Mouse (Mus musculus) intestine, embryonic 16.5 days (tissue): ENCODE measurements around the gene Tbc1d21. TPM values are rescaled to one million over a fixed set of nuclear protein-coding genes. Genes with fewer than 3 reads are reported as not detected.

Source experiments
- ATAC-seq: fragments of 200-750 bp; cut with Nextera tagmentation; 2 replicates; pipeline ENCODE4 v1.8.0; 2017; ENCODE audit warnings: moderate TSS enrichment, moderate library complexity
- H3K27ac ChIP-seq: fragments of 300-500 bp; sonication (generic); 2 replicates; pipeline ENCODE4 v1.5.1; 2014; ENCODE audit warnings: mild to moderate bottlenecking, low read length
- H3K27me3 ChIP-seq: fragments of 300-500 bp; sonication (generic); replicated peaks from 2 replicates; pipeline ENCODE4 v1.6.1; 2014; ENCODE audit warnings: low read length, control low read depth, mixed read lengths; ENCODE audit not compliant: control insufficient read depth, insufficient read depth
- H3K36me3 ChIP-seq: fragments of 300-500 bp; sonication (generic); 2 replicates; pipeline ENCODE4 v1.6.1; 2014; ENCODE audit warnings: low read length, control low read depth; ENCODE audit not compliant: control insufficient read depth, insufficient read depth
- H3K4me1 ChIP-seq: fragments of 300-500 bp; sonication (generic); 2 replicates; pipeline ENCODE4 v1.6.1; 2014; ENCODE audit warnings: low read length, control low read depth, mixed read lengths; ENCODE audit not compliant: control insufficient read depth, insufficient read depth
- H3K4me2 ChIP-seq: fragments of 300-500 bp; sonication (generic); 2 replicates; pipeline ENCODE4 v1.6.1; 2014; ENCODE audit warnings: low read depth, low read length, control low read depth
- H3K4me3 ChIP-seq: fragments of 300-500 bp; sonication (generic); 2 replicates; pipeline ENCODE4 v1.5.1; 2014; ENCODE audit warnings: mild to moderate bottlenecking, low read length
- H3K9ac ChIP-seq: fragments of 300-500 bp; sonication (generic); 2 replicates; pipeline ENCODE4 v1.6.1; 2014; ENCODE audit warnings: low read depth, low read length
- H3K9me3 ChIP-seq: fragments of 300-500 bp; sonication (generic); 2 replicates; pipeline ENCODE4 v1.6.1; 2016; ENCODE audit warnings: low read length, control low read depth; ENCODE audit not compliant: control insufficient read depth
- WGBS: fragments of 180-500 bp; shearing (Covaris S2); extraction: QIAGEN DNeasy Blood & Tissue Kit; methylation state at CpG from one replicate; pipeline ENCODE4 v1.1.7; 2014; 5-methylcytosine and 5-hydroxymethylcytosine counted together
- polyA plus RNA-seq: library from polyadenylated mRNA; unstranded; fragments of >200 nt; fragmentation: Nextera tagmentation; extraction: Ambion mirVana; gene quantifications from 2 replicates; pipeline ENCODE4 v1.2.1, GENCODE M21; 2015

The Tbc1d21 gene
- polyA plus RNA-seq, result not detected in 2 replicates

- 90% methylated on average over 1 of the region's 1 CpGs for WGBS
- Histone ChIP-seq H3K4me3 (no peak within 1 kb of the TSS), H3K36me3 (no peaks in the 10 kb centered on the region), H3K4me1 (no peaks in the 10 kb centered on the region), H3K9me3 (no peaks in the 10 kb centered on the region), H3K27me3 (no peaks in the 10 kb centered on the region), H3K27ac (no peak within 1 kb of the TSS), H3K9ac (no peak within 1 kb of the TSS), H3K4me2 (no peak within 1 kb of the TSS)
- no peak for ATAC-seq
Measured at GRCm38 (mm10) chr9:58370355-58370754, at the start of gene Tbc1d21. Gene Tbc1d21, minus strand, starts transcription at chr9:58370455.

- no peak overlapping the region for H3K4me3 ChIP-seq
- no peak overlapping the region for H3K9ac ChIP-seq
- H3K36me3 ChIP-seq, result no peaks in the 10 kb centered on the region
- no peaks in the 10 kb centered on the region for H3K9me3 ChIP-seq
- H3K4me1 ChIP-seq, result no peaks in the 10 kb centered on the region
- WGBS, result 75% methylated on average over 9 of the region's 9 CpGs
- no peak overlapping the region for H3K4me2 ChIP-seq
- H3K27me3 ChIP-seq, result no peaks in the 10 kb centered on the region
- ATAC-seq, result no peak
- H3K27ac ChIP-seq, result no peak overlapping the region
Measured at GRCm38 (mm10) chr9:58411556-58411955, 41.3 kb upstream of the Tbc1d21 start.

GRCm38 (mm10) chr9:58410057-58410735 is 39.9 kb upstream of the Tbc1d21 start:
- no peak for ATAC-seq
- Histone ChIP-seq H3K9me3 (no peaks in the 10 kb centered on the region), H3K4me1 (no peaks in the 10 kb centered on the region), H3K4me2 (no peak overlapping the region), H3K27me3 (no peaks in the 10 kb centered on the region), H3K27ac (no peak overlapping the region), H3K36me3 (no peaks in the 10 kb centered on the region), H3K9ac (no peak overlapping the region), H3K4me3 (no peak overlapping the region)
- 66% methylated on average over 4 of the region's 4 CpGs for WGBS

- WGBS, result 72% methylated on average over 2 of the region's 2 CpGs
- Histone ChIP-seq H3K27me3 (no peaks in the 10 kb centered on the region), H3K4me1 (peaks cover under 1% of the 10 kb centered on the region; the same call in 1 of the 2 replicates), H3K36me3 (no peaks in the 10 kb centered on the region), H3K9me3 (no peaks in the 10 kb centered on the region), H3K4me2 (no peak overlapping the region), H3K9ac (no peak overlapping the region), H3K4me3 (no peak overlapping the region), H3K27ac (no peak overlapping the region)
- ATAC-seq, result no peak
Measured at GRCm38 (mm10) chr9:58409247-58409646, 39.0 kb upstream of the Tbc1d21 start.

- no peaks in the 10 kb centered on the region for H3K27me3 ChIP-seq
- WGBS, result 46% methylated on average over 4 of the region's 4 CpGs
- H3K4me2 ChIP-seq, result no peak overlapping the region
- H3K9me3 ChIP-seq, result no peaks in the 10 kb centered on the region
- no peaks in the 10 kb centered on the region for H3K36me3 ChIP-seq
- H3K4me1 ChIP-seq, result peaks cover 2% of the 10 kb centered on the region; the same call in 1 of the 2 replicates
- ATAC-seq, result no peak
- H3K4me3 ChIP-seq, result no peak overlapping the region
- no peak overlapping the region for H3K9ac ChIP-seq
- H3K27ac ChIP-seq, result no peak overlapping the region
Measured at GRCm38 (mm10) chr9:58404412-58404811, 34.2 kb upstream of the Tbc1d21 start.

- H3K27ac ChIP-seq, result no peak overlapping the region
- no peaks in the 10 kb centered on the region for H3K9me3 ChIP-seq
- H3K9ac ChIP-seq, result no peak overlapping the region
- no peak overlapping the region for H3K4me3 ChIP-seq
- H3K4me1 ChIP-seq, result peaks cover 2% of the 10 kb centered on the region; the same call in 1 of the 2 replicates
- H3K36me3 ChIP-seq, result no peaks in the 10 kb centered on the region
- WGBS, result 81% methylated on average over 6 of the region's 6 CpGs
- H3K4me2 ChIP-seq, result no peak overlapping the region
- H3K27me3 ChIP-seq, result no peaks in the 10 kb centered on the region
- ATAC-seq, result no peak
Measured at GRCm38 (mm10) chr9:58401371-58402082, 31.3 kb upstream of the Tbc1d21 start.

GRCm38 (mm10) chr9:58399609-58400008 is 29.4 kb upstream of the Tbc1d21 start:
- Histone ChIP-seq H3K27ac (no peak overlapping the region), H3K9me3 (no peaks in the 10 kb centered on the region), H3K36me3 (no peaks in the 10 kb centered on the region), H3K4me1 (peaks cover 2% of the 10 kb centered on the region; the same call in 1 of the 2 replicates), H3K27me3 (no peaks in the 10 kb centered on the region), H3K4me3 (no peak overlapping the region), H3K9ac (no peak overlapping the region), H3K4me2 (no peak overlapping the region)
- ATAC-seq, result no peak
- 21% methylated on average over 5 of the region's 5 CpGs for WGBS

- no peaks in the 10 kb centered on the region for H3K9me3 ChIP-seq
- H3K36me3 ChIP-seq, result no peaks in the 10 kb centered on the region
- no peak overlapping the region for H3K4me2 ChIP-seq
- H3K27me3 ChIP-seq, result no peaks in the 10 kb centered on the region
- H3K4me3 ChIP-seq, result no peak overlapping the region
- 83% methylated on average over 8 of the region's 8 CpGs for WGBS
- ATAC-seq, result no peak
- H3K27ac ChIP-seq, result no peak overlapping the region
- H3K9ac ChIP-seq, result no peak overlapping the region
- H3K4me1 ChIP-seq, result no peaks in the 10 kb centered on the region
Measured at GRCm38 (mm10) chr9:58394605-58395004, 24.4 kb upstream of the Tbc1d21 start.

- Histone ChIP-seq H3K4me2 (no peak overlapping the region), H3K27me3 (no peaks in the 10 kb centered on the region), H3K4me3 (no peak overlapping the region), H3K9ac (no peak overlapping the region), H3K4me1 (no peaks in the 10 kb centered on the region), H3K36me3 (no peaks in the 10 kb centered on the region), H3K9me3 (no peaks in the 10 kb centered on the region), H3K27ac (no peak overlapping the region)
- ATAC-seq, result no peak
- WGBS, result 50% methylated on average over 1 of the region's 1 CpGs
Measured at GRCm38 (mm10) chr9:58393875-58394274, 23.6 kb upstream of the Tbc1d21 start.
